Mouse (Mus musculus) bone marrow, adult 2 months (tissue): ENCODE results near the gene Olfr659.

Experiments
- CTCF ChIP-seq: fragments of 200-500 bp; IDR thresholded peaks from 2 replicates; pipeline ENCODE4 v1.5.1; 2011; ENCODE audit warnings: low read length, control low read depth; ENCODE audit not compliant: control insufficient read depth, insufficient read depth
- POLR2A ChIP-seq: fragments of 200-500 bp; IDR thresholded peaks from 2 replicates; pipeline ENCODE4 v1.6.1; 2011; ENCODE audit warnings: low read depth, mild to moderate bottlenecking, control low read depth, low read length, borderline replicate concordance; ENCODE audit not compliant: control insufficient read depth

DNA sequence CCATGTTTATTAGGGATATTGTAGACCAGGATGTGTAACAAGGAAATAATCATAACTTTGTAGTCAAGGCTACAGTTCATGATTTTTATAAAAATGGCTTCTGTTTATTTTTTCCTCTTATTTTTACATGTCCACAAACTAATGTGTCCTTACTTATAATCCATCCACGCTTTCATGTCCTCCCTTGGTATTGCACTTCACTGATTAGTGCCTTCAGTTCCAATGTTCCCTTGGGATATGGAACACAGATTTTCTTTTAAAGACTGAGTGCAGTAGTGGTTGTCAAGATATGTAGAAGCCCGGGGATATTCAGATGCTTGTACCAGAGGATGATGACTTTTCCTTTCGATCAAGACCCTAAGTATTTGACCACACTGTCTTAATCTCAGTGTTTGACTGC, at the start of gene Olfr659:
- TF ChIP-seq POLR2A (no peak), CTCF (no peak)
